Mouse (Mus musculus): ENCODE results near the gene Srrm4. TPM values are rescaled to one million over a fixed set of nuclear protein-coding genes. Genes with fewer than 3 reads are reported as not detected.
A peak's percentile ranks its signal among the peaks of the same experiment; 100 is the strongest.
"Not testable (repeated sequence)": the region's sequence is repeated elsewhere in the genome, so short reads cannot be mapped to it uniquely, and the experiment has no call there.

The Srrm4 gene
- polyA plus RNA-seq, 1 experiment from 2014 or later: 22.4 TPM

GRCm38 (mm10) chr5:116425709-116426108 is 165.9 kb downstream of the Srrm4 start:
- H3K9ac ChIP-seq; H3K4me3 ChIP-seq (replicated peaks); ATAC-seq (ENCODE audit: low FRiP score); H3K36me3 ChIP-seq (replicated peaks); H3K4me2 ChIP-seq; H3K9me3 ChIP-seq; H3K27ac ChIP-seq: not testable (repeated sequence)
- Histone ChIP-seq H3K27me3 (peaks cover 20% of the 10 kb centered on the region), H3K4me1 (peaks cover 27% of the 10 kb centered on the region)
- WGBS: 87% methylated on average over 3 of the region's 3 CpGs

- no peaks in the 10 kb centered on the region for H3K9me3 ChIP-seq
- no peak for ATAC-seq (ENCODE audit: low FRiP score)
- H3K27me3 ChIP-seq: peaks cover 20% of the 10 kb centered on the region
- no peak overlapping the region for H3K27ac ChIP-seq
- WGBS: 62% methylated on average over 7 of the region's 7 CpGs
- no peak overlapping the region for H3K4me2 ChIP-seq
- H3K9ac ChIP-seq: no peak overlapping the region
- H3K4me1 ChIP-seq: peaks cover 30% of the 10 kb centered on the region
- H3K4me3 ChIP-seq (replicated peaks): no peak overlapping the region
- no peaks in the 10 kb centered on the region for H3K36me3 ChIP-seq (replicated peaks)
Observed at GRCm38 (mm10) chr5:116425273-116425672, 166.3 kb downstream of the Srrm4 start.

- no peak overlapping the region for H3K4me3 ChIP-seq (replicated peaks)
- no peak for ATAC-seq (ENCODE audit: low FRiP score)
- no peaks in the 10 kb centered on the region for H3K9me3 ChIP-seq
- WGBS: 87% methylated on average over 8 of the region's 8 CpGs
- H3K27ac ChIP-seq: no peak overlapping the region
- peaks cover 41% of the 10 kb centered on the region for H3K4me1 ChIP-seq
- no peak overlapping the region for H3K4me2 ChIP-seq
- no peaks in the 10 kb centered on the region for H3K36me3 ChIP-seq (replicated peaks)
- H3K9ac ChIP-seq: no peak overlapping the region
- peaks cover 23% of the 10 kb centered on the region for H3K27me3 ChIP-seq
Observed at GRCm38 (mm10) chr5:116423746-116424145, 167.9 kb downstream of the Srrm4 start.

GRCm38 (mm10) chr5:116422699-116423201 is 168.9 kb downstream of the Srrm4 start, which contains the start of gene Hspb8:
Hspb8 (minus strand) TSS chr5:116422864.
- Histone ChIP-seq H3K4me3 (replicated peaks) (peak within 1 kb of the TSS; percentile 28), H3K27ac (peak within 1 kb of the TSS; percentile 50), H3K4me2 (peak within 1 kb of the TSS; percentile 54), H3K36me3 (replicated peaks) (no peaks in the 10 kb centered on the region), H3K9ac (peak within 1 kb of the TSS; percentile 39), H3K27me3 (peaks cover 23% of the 10 kb centered on the region), H3K4me1 (peaks cover 48% of the 10 kb centered on the region), H3K9me3 (no peaks in the 10 kb centered on the region)
- under 1% methylated on average over 18 of the region's 20 CpGs for WGBS
- 0 out of 2 replicates have a peak, but pooled peaks have one; percentile 31 for ATAC-seq (ENCODE audit: low FRiP score)

- H3K27ac ChIP-seq: peak overlapping the region; percentile 16; the same call in 1 of the 2 replicates
- no peak for ATAC-seq (ENCODE audit: low FRiP score)
- H3K36me3 ChIP-seq (replicated peaks): no peaks in the 10 kb centered on the region
- no peaks in the 10 kb centered on the region for H3K9me3 ChIP-seq
- peak overlapping the region; percentile 28 for H3K4me3 ChIP-seq (replicated peaks)
- H3K27me3 ChIP-seq: peaks cover 23% of the 10 kb centered on the region
- H3K9ac ChIP-seq: 0 out of 2 replicates have a peak overlapping the region, but pooled peaks have one; percentile 39
- peak overlapping the region; percentile 54 for H3K4me2 ChIP-seq
- H3K4me1 ChIP-seq: peaks cover 48% of the 10 kb centered on the region
- 61% methylated on average over 22 of the region's 22 CpGs for WGBS
Observed at GRCm38 (mm10) chr5:116421791-116422481, 169.7 kb downstream of the Srrm4 start.

GRCm38 (mm10) chr5:116420759-116421225 is 170.8 kb downstream of the Srrm4 start:
- peaks cover 23% of the 10 kb centered on the region for H3K27me3 ChIP-seq
- H3K9ac ChIP-seq: no peak overlapping the region
- peaks cover 56% of the 10 kb centered on the region for H3K4me1 ChIP-seq
- WGBS: 6% methylated on average over 6 of the region's 6 CpGs
- ATAC-seq (ENCODE audit: low FRiP score): peak; percentile 71
- no peaks in the 10 kb centered on the region for H3K36me3 ChIP-seq (replicated peaks)
- no peaks in the 10 kb centered on the region for H3K9me3 ChIP-seq
- no peak overlapping the region for H3K4me3 ChIP-seq (replicated peaks)
- H3K27ac ChIP-seq: peak overlapping the region; percentile 75
- H3K4me2 ChIP-seq: no peak overlapping the region

GRCm38 (mm10) chr5:116420213-116420612 is 171.4 kb downstream of the Srrm4 start:
- Histone ChIP-seq H3K36me3 (replicated peaks) (no peaks in the 10 kb centered on the region), H3K9ac (no peak overlapping the region), H3K9me3 (no peaks in the 10 kb centered on the region), H3K27me3 (peaks cover 23% of the 10 kb centered on the region), H3K27ac (peak overlapping the region; percentile 75), H3K4me3 (replicated peaks) (no peak overlapping the region), H3K4me1 (peaks cover 58% of the 10 kb centered on the region), H3K4me2 (no peak overlapping the region)
- no peak for ATAC-seq (ENCODE audit: low FRiP score)
- WGBS: 96% methylated on average over 1 of the region's 1 CpGs

GRCm38 (mm10) chr5:116419322-116420045 is 172.1 kb downstream of the Srrm4 start:
- Histone ChIP-seq H3K4me1 (peaks cover 56% of the 10 kb centered on the region), H3K27me3 (peaks cover 23% of the 10 kb centered on the region), H3K9me3 (no peaks in the 10 kb centered on the region), H3K36me3 (replicated peaks) (no peaks in the 10 kb centered on the region), H3K9ac (no peak overlapping the region), H3K27ac (peak overlapping the region; percentile 75), H3K4me2 (no peak overlapping the region), H3K4me3 (replicated peaks) (no peak overlapping the region)
- no peak for ATAC-seq (ENCODE audit: low FRiP score)
- WGBS: 49% methylated on average over 6 of the region's 6 CpGs

GRCm38 (mm10) chr5:116416208-116416607 is 175.4 kb downstream of the Srrm4 start:
- Histone ChIP-seq H3K36me3 (replicated peaks) (no peaks in the 10 kb centered on the region), H3K4me2 (0 out of 2 replicates have a peak overlapping the region, but pooled peaks have one; percentile 13), H3K27ac (peak overlapping the region; percentile 69; the same call in 1 of the 2 replicates), H3K9me3 (no peaks in the 10 kb centered on the region), H3K27me3 (peaks cover 12% of the 10 kb centered on the region; the same call in 1 of the 2 replicates), H3K9ac (no peak overlapping the region), H3K4me3 (replicated peaks) (no peak overlapping the region), H3K4me1 (peaks cover 44% of the 10 kb centered on the region)
- WGBS: 7% methylated on average over 5 of the region's 5 CpGs
- no peak for ATAC-seq (ENCODE audit: low FRiP score)

GRCm38 (mm10) chr5:116409689-116410590 is 181.7 kb downstream of the Srrm4 start:
- H3K36me3 ChIP-seq (replicated peaks): no peaks in the 10 kb centered on the region
- H3K4me3 ChIP-seq (replicated peaks): no peak overlapping the region
- H3K4me1 ChIP-seq: peaks cover 49% of the 10 kb centered on the region
- H3K4me2 ChIP-seq: peak overlapping the region; percentile 39
- H3K27ac ChIP-seq: peak overlapping the region; percentile 53; the same call in 1 of the 2 replicates
- H3K27me3 ChIP-seq: peaks cover 8% of the 10 kb centered on the region; the same call in 1 of the 2 replicates
- 1% methylated on average over 15 of the region's 16 CpGs for WGBS
- H3K9ac ChIP-seq: peak overlapping the region; percentile 12; the same call in 1 of the 2 replicates
- no peak for ATAC-seq (ENCODE audit: low FRiP score)
- H3K9me3 ChIP-seq: no peaks in the 10 kb centered on the region

- Histone ChIP-seq H3K9me3 (no peaks in the 10 kb centered on the region), H3K4me1 (peaks cover 49% of the 10 kb centered on the region), H3K36me3 (replicated peaks) (no peaks in the 10 kb centered on the region), H3K27me3 (peaks cover 8% of the 10 kb centered on the region; the same call in 1 of the 2 replicates), H3K4me2 (no peak overlapping the region), H3K9ac (no peak overlapping the region), H3K27ac (no peak overlapping the region), H3K4me3 (replicated peaks) (no peak overlapping the region)
- no peak for ATAC-seq (ENCODE audit: low FRiP score)
- WGBS: 61% methylated on average over 9 of the region's 9 CpGs
Observed at GRCm38 (mm10) chr5:116408965-116409364, 182.7 kb downstream of the Srrm4 start.
